Mouse (Mus musculus): Measurements from ENCODE around the gene Sbk3.
A peak's percentile ranks its signal among the peaks of the same experiment; 100 is the strongest.

- TF ChIP-seq POLR2A (IDR thresholded peaks at IDR 0.05; ENCODE audit: low read depth, low read length) (peak; percentile 66), CTCF (IDR thresholded peaks at IDR 0.05; ENCODE audit: borderline replicate concordance, insufficient read depth, low read length) (no peak)
These were observed 46.1 kb downstream of the Sbk3 start for GRCm38 (mm10) chr7:4924891-4925301.
